Mouse (Mus musculus): Measurements from ENCODE around the gene Otop3.
"Not testable (repeated sequence)": the region's sequence is repeated elsewhere in the genome, so short reads cannot be mapped to it uniquely, and the experiment has no call there.

Otop3 gene

GRCm38 (mm10) chr11:115366039-115366705, 31.6 kb downstream of the Otop3 start:
- DNase-seq (ENCODE audit: low read depth), result no peak

- DNase-seq (ENCODE audit: low read depth), result peak; percentile 42
Observed at GRCm38 (mm10) chr11:115366706-115367394, 32.3 kb downstream of the Otop3 start.

- peak; percentile 86 for DNase-seq (ENCODE audit: low read depth)
Observed at GRCm38 (mm10) chr11:115367395-115367944, 32.9 kb downstream of the Otop3 start, which contains the start of gene Hid1. Gene Hid1, minus strand, starts transcription at chr11:115367756.

- no peak for DNase-seq (ENCODE audit: low read depth)
Observed at GRCm38 (mm10) chr11:115370368-115370767, 35.8 kb downstream of the Otop3 start.

- DNase-seq (ENCODE audit: low read depth), result no peak
Observed at GRCm38 (mm10) chr11:115371354-115371753, 36.8 kb downstream of the Otop3 start.

DNA sequence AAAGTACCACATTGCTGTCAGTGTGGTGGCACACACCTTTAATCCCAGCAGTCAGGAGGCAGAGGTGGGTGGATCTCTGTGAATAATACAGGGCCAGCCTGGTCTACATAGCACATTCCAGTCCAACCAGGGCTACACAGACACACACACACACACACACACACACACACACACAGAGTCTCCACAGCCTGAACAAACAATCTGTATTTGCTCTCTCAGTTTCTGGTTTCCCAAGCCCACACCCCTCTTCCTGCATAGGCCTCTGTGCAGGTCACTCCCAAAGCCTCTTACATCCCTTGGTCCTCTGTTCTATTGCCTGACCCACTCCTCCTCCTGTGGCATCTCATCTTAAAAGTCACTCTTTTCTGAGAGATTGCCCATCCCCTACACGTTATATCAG, 37.5 kb downstream of the Otop3 start:
- DNase-seq (ENCODE audit: low read depth), result no peak

- no peak for DNase-seq (ENCODE audit: low read depth)
Observed at GRCm38 (mm10) chr11:115372737-115373136, 38.2 kb downstream of the Otop3 start.

GRCm38 (mm10) chr11:115373805-115374694, 39.5 kb downstream of the Otop3 start:
- DNase-seq (ENCODE audit: low read depth), result no peak

GRCm38 (mm10) chr11:115374695-115375425, 40.3 kb downstream of the Otop3 start:
- no peak for DNase-seq (ENCODE audit: low read depth)

DNA sequence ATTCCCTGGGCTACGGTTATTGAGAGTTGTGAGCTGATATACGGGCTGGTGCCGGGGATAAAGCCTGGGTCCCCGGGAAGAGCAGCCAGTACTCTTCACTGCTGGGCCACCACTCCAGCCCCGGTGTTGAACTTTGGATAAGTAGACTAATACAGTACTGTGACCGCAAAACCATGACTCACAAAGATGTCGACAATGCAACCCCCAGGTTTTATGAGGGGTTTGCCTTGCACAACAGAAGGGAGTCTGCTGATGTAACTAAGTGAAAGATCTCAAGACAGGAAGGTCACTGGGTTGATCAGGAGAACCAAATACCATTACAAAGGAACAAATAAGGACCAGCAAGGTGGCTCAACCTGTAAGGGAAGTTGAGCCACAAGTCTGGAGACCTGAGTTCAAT, 42.2 kb downstream of the Otop3 start:
- no peak for DNase-seq (ENCODE audit: low read depth)

DNA sequence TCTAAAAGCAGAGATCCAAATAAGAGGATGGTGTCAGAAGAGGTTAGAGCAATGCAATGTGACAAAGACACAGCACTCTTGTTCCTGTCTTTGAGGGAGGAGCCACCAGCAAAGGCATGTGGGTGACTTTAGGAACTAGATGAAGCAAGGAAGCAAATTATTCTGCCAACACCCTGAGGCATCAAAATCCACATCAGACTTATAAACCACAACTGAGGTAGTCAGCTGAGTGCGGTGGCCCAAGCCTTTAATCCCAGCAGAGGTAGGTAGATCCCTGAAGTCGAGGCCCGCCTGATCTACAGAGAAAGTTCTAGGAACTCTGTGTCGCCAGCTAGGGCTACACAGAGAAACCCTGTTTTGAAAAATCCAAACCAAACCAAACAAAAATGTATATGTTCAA, 42.7 kb downstream of the Otop3 start:
- DNase-seq (ENCODE audit: low read depth), result no peak

- no peak for DNase-seq (ENCODE audit: low read depth)
Observed at GRCm38 (mm10) chr11:115377854-115378253, 43.3 kb downstream of the Otop3 start.

DNA sequence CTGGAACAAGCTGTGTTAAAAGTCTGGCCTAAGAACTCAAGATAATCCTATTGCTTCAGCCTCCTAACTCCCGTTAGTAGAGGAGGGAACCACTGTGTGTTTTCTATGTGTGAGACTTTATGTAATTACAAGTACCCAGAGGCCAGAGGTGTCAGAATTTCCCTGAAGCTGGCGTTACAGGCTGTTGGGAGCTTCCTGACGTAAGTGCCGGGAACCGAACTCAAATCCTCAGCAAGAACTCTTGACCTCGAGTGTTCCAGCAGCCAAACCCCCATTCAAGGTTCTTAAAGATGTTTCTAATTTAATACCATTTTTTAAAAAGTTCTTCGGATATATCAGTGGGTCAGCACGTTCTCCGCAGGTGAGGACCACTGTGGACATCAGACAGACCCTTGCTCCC, 46.7 kb downstream of the Otop3 start:
- no peak for DNase-seq (ENCODE audit: low read depth)

DNA sequence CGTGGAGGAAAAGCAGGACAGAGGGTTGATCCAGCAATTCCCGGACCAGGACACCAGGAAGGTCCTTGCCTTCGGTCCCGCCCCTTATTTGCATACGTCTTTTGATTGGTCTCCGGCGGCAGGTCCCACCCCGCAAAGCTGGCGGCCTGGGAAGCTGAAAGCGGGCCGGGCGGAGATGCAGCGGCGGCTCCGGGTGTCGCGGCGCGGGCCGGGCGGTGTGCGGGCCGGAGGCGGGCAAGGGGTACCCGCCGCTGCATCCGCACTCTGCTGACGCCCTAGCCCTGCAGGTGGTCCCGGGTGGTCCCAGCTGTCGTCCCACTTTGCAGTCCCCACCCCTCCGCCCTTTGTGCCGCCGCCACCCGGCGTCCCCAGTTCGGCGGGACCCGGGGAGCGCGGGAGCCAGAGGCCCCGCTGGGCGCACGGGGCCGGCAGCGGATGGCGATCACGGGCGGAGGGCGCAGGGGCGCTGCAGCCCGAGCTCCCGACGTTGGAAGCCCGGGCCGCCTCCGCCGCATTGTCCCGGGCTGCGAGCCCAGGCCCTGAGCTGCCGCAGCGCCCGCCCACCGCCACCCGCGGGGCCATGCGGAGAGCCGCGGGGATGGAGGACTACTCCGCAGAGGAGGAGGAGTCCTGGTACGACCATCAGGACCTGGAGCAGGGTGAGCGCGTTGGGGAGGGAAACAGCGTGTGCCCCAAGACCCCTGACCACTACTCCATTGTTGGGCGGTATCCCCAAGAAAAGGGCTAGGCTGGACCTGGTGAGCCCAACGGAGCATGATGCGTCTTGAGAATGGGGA, 47.4 kb downstream of the Otop3 start, which contains the start of gene Cdr2l:
Gene Cdr2l (plus strand): TSS at position 174 of the 797 bp plus-strand sequence.
- DNase-seq (ENCODE audit: low read depth), result peak; percentile 43

GRCm38 (mm10) chr11:115382891-115383290, 48.4 kb downstream of the Otop3 start:
- DNase-seq (ENCODE audit: low read depth), result no peak

- DNase-seq (ENCODE audit: low read depth), result no peak
Observed at GRCm38 (mm10) chr11:115383701-115384474, 49.4 kb downstream of the Otop3 start.

GRCm38 (mm10) chr11:115384587-115384986, 50.1 kb downstream of the Otop3 start:
- no peak for DNase-seq (ENCODE audit: low read depth)

DNA sequence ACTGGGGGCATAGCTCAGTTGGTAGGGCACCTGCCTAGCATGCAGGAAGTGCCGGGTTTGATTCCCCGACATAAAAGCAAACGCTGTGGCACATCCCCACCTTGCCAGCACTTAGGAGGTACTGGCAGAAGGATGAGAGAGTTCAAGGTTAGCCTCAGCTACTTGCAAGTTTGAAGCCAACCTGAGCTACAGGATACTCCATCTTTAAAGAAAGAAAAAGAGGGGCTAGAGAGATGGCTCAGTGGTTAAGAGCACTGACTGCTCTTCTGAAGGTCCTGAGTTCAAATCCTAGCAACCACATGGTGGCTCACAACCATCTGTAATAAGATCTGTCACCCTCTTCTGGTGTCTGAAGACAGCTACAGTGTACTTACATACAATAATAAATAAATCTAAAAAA, 52.3 kb downstream of the Otop3 start:
- not testable (repeated sequence) for DNase-seq (ENCODE audit: low read depth)

DNA sequence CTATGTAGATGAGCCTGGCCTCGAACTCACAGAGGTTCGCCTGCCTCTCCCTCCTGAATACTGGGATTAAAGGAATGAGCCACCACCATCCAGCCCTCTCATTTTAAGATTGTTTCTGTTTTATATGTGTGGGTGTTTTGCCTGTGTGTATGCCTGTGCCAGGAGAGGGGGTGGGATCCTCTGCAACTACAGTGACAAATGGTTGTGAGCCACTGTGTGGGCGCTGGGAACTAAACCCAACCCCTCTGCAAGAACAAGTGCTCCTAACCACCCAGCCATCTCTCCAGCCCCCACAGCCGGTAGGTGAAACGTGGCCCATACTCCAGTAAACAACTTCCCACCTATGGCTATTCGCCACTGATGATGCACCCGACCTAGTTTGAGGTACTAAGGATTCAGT, 56.8 kb downstream of the Otop3 start:
- DNase-seq (ENCODE audit: low read depth), result no peak
